Mouse (Mus musculus) spleen, postnatal 4 days (tissue): ENCODE results near the gene Vmn1r181.
"Not testable (repeated sequence)": the region's sequence is repeated elsewhere in the genome, so short reads cannot be mapped to it uniquely, and the experiment has no call there.

ENCODE experiments used
- DNase-seq, 2 experiments: peaks; one replicate each; pipeline ENCODE4 v3.0.0; 2022; ENCODE audit warnings: low spot score in 2 of 2

Gene Vmn1r181

DNA sequence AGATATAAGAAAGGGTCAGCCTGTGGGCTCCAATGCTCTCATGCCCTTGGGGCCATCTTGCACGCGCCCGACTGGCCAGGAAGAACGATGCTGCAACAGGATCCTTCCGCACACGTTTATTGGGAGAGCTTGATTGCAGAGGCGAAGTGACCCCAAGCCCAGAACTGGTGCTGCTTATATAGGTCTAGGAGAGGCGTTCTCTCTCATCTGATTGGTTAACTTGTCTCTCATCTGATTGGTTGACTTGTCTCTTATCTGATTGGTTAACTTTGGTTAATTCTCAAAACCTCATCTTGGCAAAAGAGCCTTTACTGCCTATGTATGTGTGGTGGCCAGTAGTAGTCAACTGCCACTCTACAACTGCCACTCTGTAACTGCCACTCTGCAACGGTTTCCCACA, at the start of gene Vmn1r181:
Gene Vmn1r181 (plus strand): TSS at position 301 of the 400 bp plus-strand sequence.
- not testable (repeated sequence) for DNase-seq

DNA sequence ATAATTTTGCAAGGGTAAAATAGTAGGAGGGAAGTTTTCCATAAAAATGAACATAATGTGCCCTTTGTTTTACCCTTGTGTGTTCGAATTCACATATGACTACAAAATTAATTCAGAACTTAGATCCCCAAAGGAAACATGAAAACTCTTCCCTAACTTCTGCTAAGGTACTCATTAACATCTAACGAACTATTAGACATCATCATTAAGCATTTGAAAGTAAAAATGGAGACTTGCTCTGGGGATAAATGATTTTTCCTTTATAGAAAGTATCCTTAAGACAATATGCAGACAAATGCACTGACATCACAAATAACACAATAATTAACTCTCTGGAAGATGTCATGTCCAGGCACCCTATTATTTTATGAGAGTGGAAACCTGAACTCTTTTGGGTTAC, 47.7 kb upstream of the Vmn1r181 start, which contains the start of gene Vmn1r179:
Gene Vmn1r179 (plus strand): TSS at position 301 of the 400 bp plus-strand sequence.
- DNase-seq, result no peak

- no peak for DNase-seq
Observed at GRCm38 (mm10) chr7:23950332-23950731, 24.1 kb upstream of the Vmn1r181 start, which contains the start of gene Vmn1r180. Gene Vmn1r180, plus strand, starts transcription at chr7:23950632.

- not testable (repeated sequence) for DNase-seq
Observed at GRCm38 (mm10) chr7:23968044-23968443, 6.4 kb upstream of the Vmn1r181 start.

GRCm38 (mm10) chr7:24001391-24001790, 27.0 kb downstream of the Vmn1r181 start, which contains the start of gene V1rd19:
Gene V1rd19, plus strand, starts transcription at chr7:24001691.
- no peak for DNase-seq
